Mouse (Mus musculus) spleen, adult 2 months (tissue): ENCODE measurements around the gene Rhox4c.
"Not testable (repeated sequence)": the region's sequence is repeated elsewhere in the genome, so short reads cannot be mapped to it uniquely, and the experiment has no call there.

Experiments
- CTCF ChIP-seq: fragments of 200-500 bp; IDR thresholded peaks from 2 replicates; pipeline ENCODE4 v1.5.1; 2011; ENCODE audit warnings: mild to moderate bottlenecking, inconsistent platforms; ENCODE audit not compliant: insufficient read depth, insufficient read length, insufficient replicate concordance; ENCODE audit errors: extremely low read depth
- POLR2A ChIP-seq: fragments of 200-500 bp; IDR thresholded peaks from 2 replicates; pipeline ENCODE4 v1.6.1; 2011; ENCODE audit warnings: low read depth, low read length, inconsistent platforms

DNA sequence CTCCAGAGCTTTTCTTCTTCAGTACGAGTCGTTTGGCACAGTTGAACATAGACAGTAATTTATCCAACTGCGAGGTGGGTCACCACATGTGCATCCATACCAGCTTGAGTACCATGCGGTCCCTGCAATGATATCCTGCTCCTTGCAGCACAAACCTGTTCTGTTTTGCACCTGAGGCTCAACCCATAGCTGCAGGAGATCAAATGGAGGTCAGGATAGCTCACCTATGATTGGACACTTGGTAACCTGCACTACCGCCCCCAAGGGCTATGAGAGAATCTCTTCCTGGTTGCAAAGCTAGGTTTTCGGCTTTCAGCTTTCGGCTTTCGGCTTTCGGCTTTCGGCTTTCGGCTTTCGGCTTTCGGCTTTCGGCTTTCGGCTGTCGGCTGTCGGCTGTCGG is 33.9 kb downstream of the Rhox4c start, which contains the start of gene Rhox4d:
- not testable (repeated sequence) for TF ChIP-seq CTCF, POLR2A
